Mouse (Mus musculus): ENCODE data around the gene Rassf2. TPM values are rescaled to one million over a fixed set of nuclear protein-coding genes. Genes with fewer than 3 reads are reported as not detected.

The Rassf2 gene
- 19.9 and 32.6 TPM in 2 replicates for polyA plus RNA-seq (2014; fragmentation: Nextera tagmentation; extraction: Ambion mirVana)

GRCm38 (mm10) chr2:132029646-132030417 lies at the start of gene Rassf2:
Rassf2 (minus strand) TSS chr2:132030258.
- Histone ChIP-seq H3K4me1 (ENCODE audit: control insufficient read depth, insufficient read depth, low read length) (peaks cover 25% of the 10 kb centered on the region), H3K9me3 (ENCODE audit: control insufficient read depth, low read length) (no peaks in the 10 kb centered on the region), H3K4me2 (ENCODE audit: low read length) (peak within 1 kb of the TSS; percentile 93), H3K9ac (replicated peaks; ENCODE audit: low read length) (peak within 1 kb of the TSS; percentile 72), H3K27me3 (ENCODE audit: control insufficient read depth, insufficient read depth, low read length) (no peaks in the 10 kb centered on the region), H3K27ac (replicated peaks; ENCODE audit: low read depth, low read length) (peak within 1 kb of the TSS; percentile 94), H3K36me3 (ENCODE audit: control insufficient read depth, insufficient read depth, low read length) (no peaks in the 10 kb centered on the region), H3K4me3 (replicated peaks; ENCODE audit: low read depth, low read length) (peak within 1 kb of the TSS; percentile 64)
- DNase-seq = peak; percentile 95
- 0% methylated on average over 32 of the region's 48 CpGs for WGBS
- ATAC-seq (ENCODE audit: low FRiP score, low TSS enrichment) = peak; percentile 91

GRCm38 (mm10) chr2:132079139-132079538 lies 49.1 kb upstream of the Rassf2 start:
- H3K4me3 ChIP-seq (replicated peaks; ENCODE audit: low read depth, low read length) = no peak overlapping the region
- H3K4me1 ChIP-seq (ENCODE audit: control insufficient read depth, insufficient read depth, low read length) = no peaks in the 10 kb centered on the region
- no peaks in the 10 kb centered on the region for H3K9me3 ChIP-seq (ENCODE audit: control insufficient read depth, low read length)
- no peak for ATAC-seq (ENCODE audit: low FRiP score, low TSS enrichment)
- H3K4me2 ChIP-seq (ENCODE audit: low read length) = no peak overlapping the region
- WGBS = 87% methylated on average over 5 of the region's 5 CpGs
- no peaks in the 10 kb centered on the region for H3K27me3 ChIP-seq (ENCODE audit: control insufficient read depth, insufficient read depth, low read length)
- no peak for DNase-seq
- H3K9ac ChIP-seq (replicated peaks; ENCODE audit: low read length) = no peak overlapping the region
- H3K36me3 ChIP-seq (ENCODE audit: control insufficient read depth, insufficient read depth, low read length) = peaks cover 32% of the 10 kb centered on the region
- H3K27ac ChIP-seq (replicated peaks; ENCODE audit: low read depth, low read length) = no peak overlapping the region

GRCm38 (mm10) chr2:132073052-132073451 lies 43.0 kb upstream of the Rassf2 start:
- 69% methylated on average over 3 of the region's 3 CpGs for WGBS
- H3K36me3 ChIP-seq (ENCODE audit: control insufficient read depth, insufficient read depth, low read length) = peaks cover 55% of the 10 kb centered on the region
- ATAC-seq (ENCODE audit: low FRiP score, low TSS enrichment) (no peak), DNase-seq (no peak)
- H3K4me1 ChIP-seq (ENCODE audit: control insufficient read depth, insufficient read depth, low read length) = no peaks in the 10 kb centered on the region
- no peak overlapping the region for H3K27ac ChIP-seq (replicated peaks; ENCODE audit: low read depth, low read length)
- H3K27me3 ChIP-seq (ENCODE audit: control insufficient read depth, insufficient read depth, low read length) = no peaks in the 10 kb centered on the region
- H3K4me2 ChIP-seq (ENCODE audit: low read length) = no peak overlapping the region
- no peaks in the 10 kb centered on the region for H3K9me3 ChIP-seq (ENCODE audit: control insufficient read depth, low read length)
- no peak overlapping the region for H3K9ac ChIP-seq (replicated peaks; ENCODE audit: low read length)
- no peak overlapping the region for H3K4me3 ChIP-seq (replicated peaks; ENCODE audit: low read depth, low read length)

DNA sequence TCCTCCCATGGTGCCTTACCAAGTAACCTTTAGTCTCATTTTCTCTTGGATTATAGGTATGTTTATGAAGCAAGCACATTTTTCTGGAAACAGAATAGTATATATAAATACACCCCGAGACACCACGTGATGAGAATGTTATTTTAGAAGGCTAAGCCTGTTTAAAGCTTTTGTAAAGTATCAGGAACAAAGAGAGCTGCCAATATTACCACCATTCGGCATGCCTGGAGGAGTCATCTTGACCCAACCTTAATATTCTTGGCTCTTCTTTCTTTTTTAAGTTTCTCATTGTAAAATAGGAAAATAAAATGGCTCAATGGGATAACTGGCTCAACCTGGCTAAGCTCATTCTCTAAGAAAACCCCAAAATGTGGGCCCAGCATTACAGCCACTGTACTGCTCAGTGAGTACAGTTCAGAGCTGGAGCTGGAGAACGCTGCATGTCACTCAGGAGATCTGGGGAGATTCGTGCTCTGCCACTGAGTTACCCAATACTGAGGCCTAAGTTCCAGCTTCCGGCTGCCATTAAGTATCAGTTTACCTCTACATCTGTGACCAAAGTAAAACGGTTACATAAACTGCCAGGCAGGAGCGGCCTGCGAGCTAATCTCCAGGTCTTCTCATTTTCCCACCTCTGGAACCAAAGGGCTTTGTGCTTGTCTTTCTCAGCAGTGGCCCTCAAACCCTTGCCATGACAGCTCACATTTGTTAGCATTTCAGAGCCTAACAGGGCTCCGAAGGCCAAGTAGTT lies 40.1 kb upstream of the Rassf2 start:
- DNase-seq (no peak), ATAC-seq (ENCODE audit: low FRiP score, low TSS enrichment) (no peak)
- Histone ChIP-seq H3K4me1 (ENCODE audit: control insufficient read depth, insufficient read depth, low read length) (no peaks in the 10 kb centered on the region), H3K4me3 (replicated peaks; ENCODE audit: low read depth, low read length) (no peak overlapping the region), H3K27ac (replicated peaks; ENCODE audit: low read depth, low read length) (no peak overlapping the region), H3K9me3 (ENCODE audit: control insufficient read depth, low read length) (no peaks in the 10 kb centered on the region), H3K36me3 (ENCODE audit: control insufficient read depth, insufficient read depth, low read length) (peaks cover 55% of the 10 kb centered on the region), H3K4me2 (ENCODE audit: low read length) (no peak overlapping the region), H3K9ac (replicated peaks; ENCODE audit: low read length) (no peak overlapping the region), H3K27me3 (ENCODE audit: control insufficient read depth, insufficient read depth, low read length) (no peaks in the 10 kb centered on the region)
- WGBS = 92% methylated on average over 10 of the region's 10 CpGs

DNA sequence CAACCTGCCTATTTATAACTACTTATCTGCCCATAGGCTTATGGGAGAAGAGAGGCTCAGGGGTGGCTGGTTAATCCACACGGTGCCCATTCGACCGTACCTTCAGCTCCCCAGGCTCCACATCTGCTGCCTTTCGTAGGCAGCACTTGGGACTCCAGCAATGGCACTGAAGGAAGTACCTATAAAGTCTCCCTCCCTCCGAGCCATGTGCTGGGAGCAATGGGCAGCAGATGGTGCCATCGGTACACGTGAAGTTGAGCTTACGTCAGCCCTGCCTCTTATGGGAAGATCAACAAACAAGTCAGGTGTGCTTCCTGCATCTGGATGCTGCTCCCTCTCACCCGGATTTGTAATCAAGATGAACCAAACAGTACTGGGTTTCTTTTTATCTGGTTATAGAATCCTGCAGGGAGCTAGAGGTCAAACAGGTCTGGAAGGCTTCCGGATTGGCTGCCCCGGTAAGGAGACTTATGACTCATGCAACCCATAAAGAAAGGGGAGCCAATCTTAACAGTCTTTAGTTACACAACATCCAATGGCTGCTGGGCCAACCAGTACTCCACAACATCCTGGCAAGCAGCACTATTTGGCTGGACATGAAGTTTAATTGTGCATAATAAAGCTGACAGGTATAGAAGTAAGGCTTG lies 34.2 kb upstream of the Rassf2 start:
- Histone ChIP-seq H3K36me3 (ENCODE audit: control insufficient read depth, insufficient read depth, low read length) (peaks cover 43% of the 10 kb centered on the region), H3K4me2 (ENCODE audit: low read length) (no peak overlapping the region), H3K9me3 (ENCODE audit: control insufficient read depth, low read length) (no peaks in the 10 kb centered on the region), H3K27me3 (ENCODE audit: control insufficient read depth, insufficient read depth, low read length) (no peaks in the 10 kb centered on the region), H3K4me1 (ENCODE audit: control insufficient read depth, insufficient read depth, low read length) (no peaks in the 10 kb centered on the region), H3K27ac (replicated peaks; ENCODE audit: low read depth, low read length) (no peak overlapping the region), H3K9ac (replicated peaks; ENCODE audit: low read length) (no peak overlapping the region), H3K4me3 (replicated peaks; ENCODE audit: low read depth, low read length) (no peak overlapping the region)
- ATAC-seq (ENCODE audit: low FRiP score, low TSS enrichment) (no peak), DNase-seq (no peak)
- WGBS = 85% methylated on average over 11 of the region's 11 CpGs

- Histone ChIP-seq H3K27me3 (ENCODE audit: control insufficient read depth, insufficient read depth, low read length) (no peaks in the 10 kb centered on the region), H3K9ac (replicated peaks; ENCODE audit: low read length) (no peak overlapping the region), H3K4me3 (replicated peaks; ENCODE audit: low read depth, low read length) (no peak overlapping the region), H3K9me3 (ENCODE audit: control insufficient read depth, low read length) (no peaks in the 10 kb centered on the region), H3K4me1 (ENCODE audit: control insufficient read depth, insufficient read depth, low read length) (no peaks in the 10 kb centered on the region), H3K4me2 (ENCODE audit: low read length) (no peak overlapping the region), H3K36me3 (ENCODE audit: control insufficient read depth, insufficient read depth, low read length) (peaks cover 45% of the 10 kb centered on the region), H3K27ac (replicated peaks; ENCODE audit: low read depth, low read length) (no peak overlapping the region)
- ATAC-seq (ENCODE audit: low FRiP score, low TSS enrichment) (no peak), DNase-seq (no peak)
- WGBS = 91% methylated on average over 3 of the region's 3 CpGs
These were observed 33.7 kb upstream of the Rassf2 start for GRCm38 (mm10) chr2:132063776-132064175.

DNA sequence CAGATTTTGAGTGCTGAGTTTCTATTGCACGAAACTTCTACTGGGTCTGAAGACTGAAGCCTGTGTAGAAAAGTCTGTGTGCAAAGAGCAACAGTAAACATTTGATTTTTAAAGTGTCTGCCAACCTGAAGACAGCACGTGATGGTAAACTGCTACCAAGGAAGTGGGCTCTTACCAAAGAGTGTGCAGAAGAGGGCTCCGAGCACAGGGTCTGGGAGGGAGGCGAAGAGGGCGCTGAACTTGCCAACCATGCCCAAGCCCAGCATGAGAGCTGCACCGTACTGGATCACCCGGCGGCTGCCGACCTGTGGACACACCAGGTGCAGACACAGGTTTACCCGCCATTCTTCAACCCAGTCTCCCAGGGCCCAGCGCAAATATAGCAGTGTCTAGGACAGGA lies 31.8 kb upstream of the Rassf2 start:
- 95% methylated on average over 11 of the region's 11 CpGs for WGBS
- H3K36me3 ChIP-seq (ENCODE audit: control insufficient read depth, insufficient read depth, low read length) = peaks cover 61% of the 10 kb centered on the region
- no peak overlapping the region for H3K4me3 ChIP-seq (replicated peaks; ENCODE audit: low read depth, low read length)
- no peaks in the 10 kb centered on the region for H3K27me3 ChIP-seq (ENCODE audit: control insufficient read depth, insufficient read depth, low read length)
- H3K27ac ChIP-seq (replicated peaks; ENCODE audit: low read depth, low read length) = no peak overlapping the region
- no peak overlapping the region for H3K4me2 ChIP-seq (ENCODE audit: low read length)
- H3K4me1 ChIP-seq (ENCODE audit: control insufficient read depth, insufficient read depth, low read length) = no peaks in the 10 kb centered on the region
- DNase-seq (no peak), ATAC-seq (ENCODE audit: low FRiP score, low TSS enrichment) (no peak)
- H3K9me3 ChIP-seq (ENCODE audit: control insufficient read depth, low read length) = no peaks in the 10 kb centered on the region
- no peak overlapping the region for H3K9ac ChIP-seq (replicated peaks; ENCODE audit: low read length)

DNA sequence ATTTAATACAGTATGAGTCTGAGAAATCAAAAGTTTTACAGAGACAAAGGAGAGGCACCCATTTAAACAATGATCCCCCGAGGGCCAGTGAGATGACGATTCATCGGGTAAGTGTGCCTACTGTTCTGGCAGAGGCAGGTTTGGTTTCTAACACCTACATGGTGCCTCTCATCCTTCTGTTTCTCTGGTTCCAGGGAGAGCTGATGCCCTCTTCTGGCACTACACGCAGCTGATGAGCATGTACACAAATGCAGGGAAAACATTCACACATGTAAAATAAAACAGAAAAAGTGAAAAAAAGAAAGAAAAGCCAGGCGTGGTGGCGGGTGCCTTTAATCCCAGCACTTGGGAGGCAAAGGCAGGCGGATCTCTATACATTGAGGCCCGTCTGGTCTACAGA lies 29.9 kb upstream of the Rassf2 start:
- H3K27me3 ChIP-seq (ENCODE audit: control insufficient read depth, insufficient read depth, low read length) = no peaks in the 10 kb centered on the region
- no peak overlapping the region for H3K9ac ChIP-seq (replicated peaks; ENCODE audit: low read length)
- no peak overlapping the region for H3K27ac ChIP-seq (replicated peaks; ENCODE audit: low read depth, low read length)
- H3K4me1 ChIP-seq (ENCODE audit: control insufficient read depth, insufficient read depth, low read length) = no peaks in the 10 kb centered on the region
- ATAC-seq (ENCODE audit: low FRiP score, low TSS enrichment) (no peak), DNase-seq (no peak)
- WGBS = 92% methylated on average over 8 of the region's 8 CpGs
- H3K9me3 ChIP-seq (ENCODE audit: control insufficient read depth, low read length) = no peaks in the 10 kb centered on the region
- no peak overlapping the region for H3K4me3 ChIP-seq (replicated peaks; ENCODE audit: low read depth, low read length)
- H3K4me2 ChIP-seq (ENCODE audit: low read length) = no peak overlapping the region
- peaks cover 69% of the 10 kb centered on the region for H3K36me3 ChIP-seq (ENCODE audit: control insufficient read depth, insufficient read depth, low read length)
